Mouse (Mus musculus): Measurements from ENCODE around the gene Gm10134. TPM values are rescaled to one million over a fixed set of nuclear protein-coding genes. Genes with fewer than 3 reads are reported as not detected.

Gene Gm10134
- polyA plus RNA-seq, 1 experiment from 2014 or later: not detected

- H3K4me1 ChIP-seq: peaks cover 70% of the 10 kb centered on the region
- H3K27me3 ChIP-seq (ENCODE audit: low read depth, poor library complexity, severe bottlenecking): no peaks in the 10 kb centered on the region
- 88% methylated on average over 20 of the region's 20 CpGs for WGBS
- H3K36me3 ChIP-seq: peaks cover 1% of the 10 kb centered on the region
- no peaks in the 10 kb centered on the region for H3K9me3 ChIP-seq (replicated peaks)
- no peak for DNase-seq (ENCODE audit: low spot score)
- H3K4me3 ChIP-seq: no peak overlapping the region
- peak overlapping the region; percentile 6; the same call in 1 of the 2 replicates for H3K27ac ChIP-seq
Measured at GRCm38 (mm10) chr2:28527436-28528353, 21.8 kb downstream of the Gm10134 start.

- Histone ChIP-seq H3K36me3 (no peaks in the 10 kb centered on the region; the same call in 1 of the 2 replicates), H3K4me1 (peaks cover 74% of the 10 kb centered on the region), H3K27ac (peak overlapping the region; percentile 6; the same call in 1 of the 2 replicates), H3K4me3 (no peak overlapping the region), H3K27me3 (ENCODE audit: low read depth, poor library complexity, severe bottlenecking) (no peaks in the 10 kb centered on the region), H3K9me3 (replicated peaks) (no peaks in the 10 kb centered on the region)
- DNase-seq (ENCODE audit: low spot score): no peak
- 89% methylated on average over 7 of the region's 7 CpGs for WGBS
Measured at GRCm38 (mm10) chr2:28528354-28528730, 22.4 kb downstream of the Gm10134 start.

GRCm38 (mm10) chr2:28529856-28530255 lies 24.0 kb downstream of the Gm10134 start:
- Histone ChIP-seq H3K4me1 (peaks cover 78% of the 10 kb centered on the region), H3K36me3 (no peaks in the 10 kb centered on the region; the same call in 1 of the 2 replicates), H3K9me3 (replicated peaks) (no peaks in the 10 kb centered on the region), H3K4me3 (no peak overlapping the region), H3K27me3 (ENCODE audit: low read depth, poor library complexity, severe bottlenecking) (no peaks in the 10 kb centered on the region), H3K27ac (peak overlapping the region; percentile 22; the same call in 1 of the 2 replicates)
- 85% methylated on average over 4 of the region's 4 CpGs for WGBS
- no peak for DNase-seq (ENCODE audit: low spot score)

DNA sequence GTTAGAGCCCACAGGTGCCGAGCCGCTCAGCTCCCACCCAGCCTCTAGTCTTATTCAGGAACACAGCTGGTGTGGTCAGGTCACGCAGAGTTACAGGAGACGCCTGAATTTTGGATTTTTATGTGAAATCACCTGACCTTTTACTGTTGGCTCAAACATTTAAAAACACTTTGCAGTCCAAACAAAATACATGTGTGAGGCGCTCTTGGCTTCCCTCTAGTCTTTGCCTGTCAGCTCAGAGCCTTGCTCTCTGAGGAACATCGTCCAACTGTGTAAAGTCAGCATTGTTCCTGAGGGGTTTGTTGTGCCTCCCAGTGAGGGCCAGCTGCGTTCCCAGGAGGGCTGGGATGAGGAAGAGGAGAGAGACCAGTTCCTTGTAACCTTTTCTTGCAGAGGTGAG lies 24.4 kb downstream of the Gm10134 start:
- no peak for DNase-seq (ENCODE audit: low spot score)
- H3K27ac ChIP-seq: peak overlapping the region; percentile 67
- H3K4me3 ChIP-seq: no peak overlapping the region
- H3K36me3 ChIP-seq: no peaks in the 10 kb centered on the region; the same call in 1 of the 2 replicates
- H3K4me1 ChIP-seq: peaks cover 78% of the 10 kb centered on the region
- no peaks in the 10 kb centered on the region for H3K9me3 ChIP-seq (replicated peaks)
- 75% methylated on average over 7 of the region's 7 CpGs for WGBS
- H3K27me3 ChIP-seq (ENCODE audit: low read depth, poor library complexity, severe bottlenecking): no peaks in the 10 kb centered on the region

DNA sequence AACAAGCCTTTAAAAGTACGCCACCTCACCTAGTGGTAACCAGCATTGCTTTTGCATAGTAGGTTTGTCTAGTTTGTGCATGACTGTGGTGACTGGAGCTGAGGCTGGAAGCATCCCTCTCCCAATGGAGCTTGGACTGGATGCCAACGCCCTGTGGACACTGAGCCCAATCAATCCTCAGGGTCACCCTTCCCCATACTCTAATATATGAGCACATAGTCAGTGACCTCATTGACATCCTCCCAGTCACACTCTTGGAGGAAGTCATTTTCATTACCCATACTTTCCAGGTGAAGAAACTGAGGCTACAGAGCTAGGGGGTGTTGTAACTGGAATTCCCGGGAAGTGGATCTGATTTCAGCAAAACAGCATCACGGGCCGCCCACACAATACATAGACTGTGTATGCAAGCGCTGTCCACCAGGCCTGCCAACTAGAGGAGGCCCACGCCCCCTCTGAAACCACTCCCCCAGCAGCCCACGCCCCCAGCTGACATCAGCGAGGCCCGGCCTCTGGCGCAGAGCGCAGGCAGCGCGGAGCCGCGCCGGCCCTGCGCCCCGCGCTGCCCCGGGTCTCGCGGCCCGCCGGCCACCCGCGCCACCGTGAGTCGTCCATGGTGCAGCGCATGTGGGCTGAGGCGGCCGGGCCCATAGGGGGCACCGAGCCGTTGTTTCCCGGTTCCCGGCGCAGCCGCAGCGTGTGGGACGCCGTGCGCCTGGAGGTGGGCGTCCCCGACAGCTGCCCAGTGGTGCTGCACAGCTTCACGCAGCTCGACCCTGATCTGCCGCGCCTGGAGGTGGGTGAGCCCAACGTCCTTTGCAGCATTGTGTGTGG lies 27.3 kb downstream of the Gm10134 start:
- H3K4me3 ChIP-seq: peak overlapping the region; percentile 78
- 3% methylated on average over 49 of the region's 49 CpGs for WGBS

DNA sequence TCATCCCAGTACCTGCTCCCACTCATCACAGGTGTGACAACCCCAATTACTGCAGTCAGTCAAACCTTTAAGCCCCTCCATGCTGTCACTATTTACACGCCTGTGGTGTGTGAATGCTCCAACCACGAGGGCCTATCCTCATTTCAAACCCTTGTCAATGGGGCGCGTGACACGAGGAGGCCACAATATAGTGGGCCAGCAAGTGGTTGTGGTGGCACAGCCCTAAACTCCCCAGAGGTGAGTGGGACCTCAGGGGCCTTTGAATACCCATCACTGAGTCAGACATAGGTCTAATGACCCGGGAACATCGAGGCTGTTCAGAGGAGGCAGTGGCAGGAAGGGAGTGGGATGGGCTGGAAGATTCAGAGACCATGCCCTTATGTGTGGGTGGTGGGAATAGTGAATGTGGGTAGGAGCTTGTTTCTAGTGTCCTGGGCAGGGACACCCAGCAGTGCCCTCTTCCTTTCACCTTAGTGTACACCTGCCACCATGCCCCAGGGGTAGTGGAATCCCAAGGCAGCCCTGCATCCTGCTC lies 28.1 kb downstream of the Gm10134 start:
- Histone ChIP-seq H3K4me3 (peak overlapping the region; percentile 78), H3K4me1 (peaks cover 90% of the 10 kb centered on the region), H3K27ac (peak overlapping the region; percentile 90), H3K36me3 (peaks cover 14% of the 10 kb centered on the region; the same call in 1 of the 2 replicates), H3K9me3 (replicated peaks) (no peaks in the 10 kb centered on the region), H3K27me3 (ENCODE audit: low read depth, poor library complexity, severe bottlenecking) (no peaks in the 10 kb centered on the region)
- DNase-seq (ENCODE audit: low spot score): peak; percentile 42
- 63% methylated on average over 7 of the region's 7 CpGs for WGBS

More for the DNA sequence above, 27.3 kb downstream of the Gm10134 start:
- Histone ChIP-seq H3K4me1 (peaks cover 86% of the 10 kb centered on the region), H3K27me3 (ENCODE audit: low read depth, poor library complexity, severe bottlenecking) (no peaks in the 10 kb centered on the region), H3K9me3 (replicated peaks) (no peaks in the 10 kb centered on the region), H3K36me3 (peaks cover 11% of the 10 kb centered on the region; the same call in 1 of the 2 replicates), H3K27ac (peak overlapping the region; percentile 90)
- peak; percentile 87 for DNase-seq (ENCODE audit: low spot score)

GRCm38 (mm10) chr2:28534436-28535262 lies 28.8 kb downstream of the Gm10134 start:
- H3K27ac ChIP-seq: peak overlapping the region; percentile 90
- H3K27me3 ChIP-seq (ENCODE audit: low read depth, poor library complexity, severe bottlenecking): no peaks in the 10 kb centered on the region
- H3K4me1 ChIP-seq: peaks cover 94% of the 10 kb centered on the region
- no peaks in the 10 kb centered on the region for H3K9me3 ChIP-seq (replicated peaks)
- 12% methylated on average over 11 of the region's 11 CpGs for WGBS
- H3K4me3 ChIP-seq: peak overlapping the region; percentile 78
- peaks cover 15% of the 10 kb centered on the region; the same call in 1 of the 2 replicates for H3K36me3 ChIP-seq
- DNase-seq (ENCODE audit: low spot score): peak; percentile 73

DNA sequence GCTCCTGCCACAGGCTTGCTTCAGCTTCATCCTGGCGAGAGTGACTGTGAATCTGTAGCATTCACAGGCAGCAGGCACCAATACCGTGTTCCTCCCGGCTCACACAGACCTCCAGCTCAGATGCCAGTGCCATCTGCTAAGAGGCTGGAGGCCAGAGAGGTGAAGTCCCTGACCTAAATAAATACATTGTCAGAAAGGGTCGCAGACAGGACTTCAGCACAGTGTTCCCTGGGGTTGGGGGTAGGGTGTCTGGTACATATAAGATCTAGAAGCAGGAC lies 29.3 kb downstream of the Gm10134 start:
- peak overlapping the region; percentile 78 for H3K4me3 ChIP-seq
- no peaks in the 10 kb centered on the region for H3K27me3 ChIP-seq (ENCODE audit: low read depth, poor library complexity, severe bottlenecking)
- DNase-seq (ENCODE audit: low spot score): peak; percentile 64
- no peaks in the 10 kb centered on the region for H3K9me3 ChIP-seq (replicated peaks)
- peak overlapping the region; percentile 90 for H3K27ac ChIP-seq
- H3K36me3 ChIP-seq: peaks cover 21% of the 10 kb centered on the region
- 8% methylated on average over 4 of the region's 4 CpGs for WGBS
- H3K4me1 ChIP-seq: peaks cover 94% of the 10 kb centered on the region

DNA sequence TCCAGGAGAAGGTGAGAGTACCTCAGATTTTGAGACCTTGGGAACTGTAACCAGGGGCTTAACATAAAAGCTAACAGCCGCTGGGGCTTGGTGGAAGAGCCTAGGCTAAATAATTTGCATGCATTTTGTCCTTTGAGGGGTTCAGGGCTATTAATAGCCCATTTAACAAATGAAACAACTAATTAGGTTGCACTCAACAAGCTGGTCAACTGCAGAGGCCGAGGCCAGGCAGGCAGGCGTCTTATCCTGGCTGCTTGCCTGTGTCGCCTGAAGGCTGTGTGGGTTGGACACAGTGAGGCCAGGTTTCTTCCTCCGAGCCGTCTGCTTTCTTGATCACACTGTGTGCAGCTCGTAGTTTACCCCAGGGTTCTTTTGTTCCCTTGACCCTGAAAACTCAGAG lies 29.8 kb downstream of the Gm10134 start:
- WGBS: 22% methylated on average over 7 of the region's 7 CpGs
- peaks cover 25% of the 10 kb centered on the region for H3K36me3 ChIP-seq
- peak overlapping the region; percentile 78 for H3K4me3 ChIP-seq
- no peaks in the 10 kb centered on the region for H3K27me3 ChIP-seq (ENCODE audit: low read depth, poor library complexity, severe bottlenecking)
- H3K9me3 ChIP-seq (replicated peaks): no peaks in the 10 kb centered on the region
- H3K4me1 ChIP-seq: peaks cover 94% of the 10 kb centered on the region
- no peak for DNase-seq (ENCODE audit: low spot score)
- peak overlapping the region; percentile 90 for H3K27ac ChIP-seq

GRCm38 (mm10) chr2:28536166-28536565 lies 30.3 kb downstream of the Gm10134 start:
- peaks cover 89% of the 10 kb centered on the region for H3K4me1 ChIP-seq
- H3K27ac ChIP-seq: peak overlapping the region; percentile 90
- H3K4me3 ChIP-seq: peak overlapping the region; percentile 78; the same call in 1 of the 2 replicates
- H3K27me3 ChIP-seq (ENCODE audit: low read depth, poor library complexity, severe bottlenecking): no peaks in the 10 kb centered on the region
- no peak for DNase-seq (ENCODE audit: low spot score)
- no peaks in the 10 kb centered on the region for H3K9me3 ChIP-seq (replicated peaks)
- peaks cover 29% of the 10 kb centered on the region for H3K36me3 ChIP-seq
- 49% methylated on average over 4 of the region's 4 CpGs for WGBS

DNA sequence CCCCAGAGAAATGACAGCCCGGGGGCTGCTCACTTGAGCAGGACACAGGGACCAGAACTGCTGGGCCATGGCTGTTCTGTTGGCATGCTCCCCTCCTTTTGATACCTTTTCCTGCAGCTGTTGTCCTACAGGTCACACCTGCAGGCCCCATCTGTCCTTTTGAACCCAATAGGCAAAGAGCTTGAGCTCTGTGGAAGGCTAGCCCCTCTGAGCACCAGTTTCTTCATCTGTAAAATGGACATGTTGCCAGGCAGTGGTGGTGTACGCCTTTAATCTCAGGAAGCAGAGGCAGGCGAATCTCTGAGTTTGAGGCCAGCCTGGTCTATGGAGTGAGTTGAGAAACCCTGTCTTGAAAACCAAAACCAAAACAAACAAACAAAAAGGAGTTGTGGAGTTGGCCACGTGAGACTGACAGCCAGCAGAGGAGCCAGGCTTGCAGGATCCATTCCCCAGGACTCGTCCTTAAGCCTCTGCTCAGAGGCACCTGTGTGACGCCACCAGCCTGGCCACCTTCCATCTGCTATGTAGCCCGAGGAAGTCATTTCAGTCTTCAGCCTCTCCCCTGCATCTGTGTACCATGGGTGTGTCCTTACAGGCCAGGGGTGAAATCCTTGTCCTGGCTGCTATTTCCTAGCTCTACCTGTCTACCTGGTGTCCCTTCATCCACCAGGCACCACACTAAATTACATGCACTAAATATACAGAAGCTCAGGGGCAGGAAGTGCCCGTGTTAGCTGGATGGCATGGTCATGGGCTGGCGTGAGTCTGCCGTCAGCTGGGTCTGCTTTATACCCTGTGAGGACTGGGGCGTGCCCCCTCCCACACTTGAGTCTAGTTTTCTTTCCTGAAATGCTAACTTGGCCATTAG lies 31.1 kb downstream of the Gm10134 start:
- Histone ChIP-seq H3K9me3 (replicated peaks) (no peaks in the 10 kb centered on the region), H3K4me3 (no peak overlapping the region), H3K27ac (peak overlapping the region; percentile 90), H3K27me3 (ENCODE audit: low read depth, poor library complexity, severe bottlenecking) (no peaks in the 10 kb centered on the region), H3K36me3 (peaks cover 37% of the 10 kb centered on the region), H3K4me1 (peaks cover 86% of the 10 kb centered on the region)
- no peak for DNase-seq (ENCODE audit: low spot score)
- 82% methylated on average over 11 of the region's 11 CpGs for WGBS

All from limb, embryonic 10.5 days (tissue).